Mouse (Mus musculus): ENCODE measurements around the gene Gpc6. TPM values are rescaled to one million over a fixed set of nuclear protein-coding genes. Genes with fewer than 3 reads are reported as not detected.
A peak's percentile ranks its signal among the peaks of the same experiment; 100 is the strongest.

Gene Gpc6
- total and polyA plus RNA-seq, 3 experiments: not detected

GRCm38 (mm10) chr14:117831267-117831666 is 906.2 kb downstream of the Gpc6 start:
- no peaks in the 10 kb centered on the region for H3K4me1 ChIP-seq (ENCODE audit: control insufficient read depth in 1 of 2, insufficient read depth in 2 of 2)
- no peak overlapping the region for H3K27ac ChIP-seq (ENCODE audit: insufficient read depth, low read depth)
- no peak overlapping the region for H3K9ac ChIP-seq (ENCODE audit: insufficient read depth, low read depth)
- dilution Hi-C loops (cut with MboI; ENCODE audit: extremely low pct_ligation_motif_present, extremely low pct_unique_long_range_greater_than_20kb, low sequenced_read_pairs) (no loop called here), in situ Hi-C loops (cut with MboI; ENCODE audit: low pct_ligation_motif_present, low pct_unique_long_range_greater_than_20kb, low sequenced_read_pairs) (no loop called here)
- no peaks in the 10 kb centered on the region for H3K79me2 ChIP-seq (replicated peaks; ENCODE audit: control insufficient read depth, extremely low read depth, insufficient read depth, poor library complexity, severe bottlenecking)
- TF ChIP-seq TBP (conservative IDR thresholded peaks at IDR 0.05; ENCODE audit: low read depth, low read length): no peak
- no peak for TF ChIP-seq ZNF384 (IDR thresholded peaks at IDR 0.05; ENCODE audit: low read depth, low read length)
- TF ChIP-seq IRF4 (IDR thresholded peaks at IDR 0.05; ENCODE audit: low read depth, low read length): no peak
- no peak for TF ChIP-seq TCF12 (IDR thresholded peaks at IDR 0.05; ENCODE audit: low read depth, low read length)
- TF ChIP-seq SMC3 (IDR thresholded peaks at IDR 0.05; ENCODE audit: low read depth, low read length): no peak
- no peak for TF ChIP-seq UBTF (IDR thresholded peaks at IDR 0.05; ENCODE audit: low read depth, low read length)
- TF ChIP-seq POLR2AphosphoS2 (IDR thresholded peaks at IDR 0.05; ENCODE audit: low read depth, low read length): no peak
- TF ChIP-seq JUND (conservative IDR thresholded peaks at IDR 0.05; ENCODE audit: low read depth, low read length): no peak
- TF ChIP-seq ETS1 (conservative IDR thresholded peaks at IDR 0.05; ENCODE audit: low read depth, low read length): no peak
- no peak for TF ChIP-seq MAX (IDR thresholded peaks at IDR 0.05; ENCODE audit: low read length)
- TF ChIP-seq SIN3A (IDR thresholded peaks at IDR 0.05; ENCODE audit: low read length): no peak
- TF ChIP-seq USF1 (IDR thresholded peaks at IDR 0.05; ENCODE audit: low read depth, low read length): no peak
- TF ChIP-seq E2F4 (IDR thresholded peaks at IDR 0.05; ENCODE audit: insufficient replicate concordance, low read depth, low read length): no peak
- no peak for TF ChIP-seq GABPA (IDR thresholded peaks at IDR 0.05; ENCODE audit: insufficient replicate concordance, low read depth, low read length)
- no peak for TF ChIP-seq KAT2A (IDR thresholded peaks at IDR 0.05; ENCODE audit: insufficient replicate concordance, low read length)
- TF ChIP-seq EP300 (IDR thresholded peaks at IDR 0.05; ENCODE audit: low read length): no peak
- no peak for TF ChIP-seq HCFC1 (IDR thresholded peaks at IDR 0.05; ENCODE audit: low read depth, low read length)
- no peak for DNase-seq (ENCODE audit: extremely low read depth)
- no peaks in the 10 kb centered on the region for H3K9me3 ChIP-seq (replicated peaks; ENCODE audit: low read length)
- no peak overlapping the region for H3K4me2 ChIP-seq (ENCODE audit: insufficient read depth, low read depth, poor library complexity, severe bottlenecking)
- H3K36me3 ChIP-seq (replicated peaks in 1 of 2; ENCODE audit: control insufficient read depth in 1 of 2, insufficient read depth in 1 of 2, low read length in 1 of 2): no peaks in the 10 kb centered on the region
- no peak overlapping the region for H3K4me3 ChIP-seq (replicated peaks in 1 of 3; ENCODE audit: low read depth in 2 of 3, low read length in 2 of 3, poor library complexity in 1 of 3)
- no peaks in the 10 kb centered on the region for H3K27me3 ChIP-seq (replicated peaks)

GRCm38 (mm10) chr14:117831731-117832130 is 906.6 kb downstream of the Gpc6 start:
- H3K27me3 ChIP-seq (replicated peaks): no peaks in the 10 kb centered on the region
- DNase-seq (ENCODE audit: extremely low read depth): peak; percentile 27
- H3K36me3 ChIP-seq (replicated peaks in 1 of 2; ENCODE audit: control insufficient read depth in 1 of 2, insufficient read depth in 1 of 2, low read length in 1 of 2): no peaks in the 10 kb centered on the region
- H3K4me2 ChIP-seq (ENCODE audit: insufficient read depth, low read depth, poor library complexity, severe bottlenecking): no peak overlapping the region
- H3K79me2 ChIP-seq (replicated peaks; ENCODE audit: control insufficient read depth, extremely low read depth, insufficient read depth, poor library complexity, severe bottlenecking): no peaks in the 10 kb centered on the region
- no peaks in the 10 kb centered on the region for H3K9me3 ChIP-seq (replicated peaks; ENCODE audit: low read length)
- TF ChIP-seq RAD21 (IDR thresholded peaks at IDR 0.05; ENCODE audit: low read depth, low read length) (peak; percentile 61), MYC (IDR thresholded peaks at IDR 0.05; ENCODE audit: low read depth, low read length) (no peak), MEF2A (IDR thresholded peaks at IDR 0.05; ENCODE audit: borderline replicate concordance, low read depth, low read length) (no peak), POLR2AphosphoS2 (IDR thresholded peaks at IDR 0.05; ENCODE audit: low read depth, low read length) (no peak), ZMIZ1 (IDR thresholded peaks at IDR 0.05; ENCODE audit: low read depth, low read length) (no peak), CTCF (conservative IDR thresholded peaks at IDR 0.05 in 1 of 2, IDR thresholded peaks at IDR 0.05 in 1 of 2; ENCODE audit: low read depth in 2 of 2, low read length in 2 of 2) (peak in 1 of 2 experiments; percentile 62; a peak in 2 of 4 replicates), USF1 (IDR thresholded peaks at IDR 0.05; ENCODE audit: low read depth, low read length) (no peak), CHD1 (IDR thresholded peaks at IDR 0.05; ENCODE audit: low read depth, low read length) (no peak), SMC3 (IDR thresholded peaks at IDR 0.05; ENCODE audit: low read depth, low read length) (peak; percentile 82), MAFK (IDR thresholded peaks at IDR 0.05; ENCODE audit: insufficient replicate concordance, low read length) (no peak), UBTF (IDR thresholded peaks at IDR 0.05; ENCODE audit: low read depth, low read length) (no peak)
- in situ Hi-C loops (cut with MboI; ENCODE audit: low pct_ligation_motif_present, low pct_unique_long_range_greater_than_20kb, low sequenced_read_pairs) (no loop called here), dilution Hi-C loops (cut with MboI; ENCODE audit: extremely low pct_ligation_motif_present, extremely low pct_unique_long_range_greater_than_20kb, low sequenced_read_pairs) (no loop called here)
- no peak overlapping the region for H3K4me3 ChIP-seq (replicated peaks in 1 of 3; ENCODE audit: low read depth in 2 of 3, low read length in 2 of 3, poor library complexity in 1 of 3)
- no peak overlapping the region for H3K27ac ChIP-seq (ENCODE audit: insufficient read depth, low read depth)
- no peaks in the 10 kb centered on the region for H3K4me1 ChIP-seq (ENCODE audit: control insufficient read depth in 1 of 2, insufficient read depth in 2 of 2)
- H3K9ac ChIP-seq (ENCODE audit: insufficient read depth, low read depth): no peak overlapping the region

Measured in CH12.LX (cell line).